Mouse (Mus musculus) c-Kit-positive CD71-negative TER-119-negative erythroid progenitor cells, embryonic 14.5 days (primary cell): ENCODE results near the gene Hist1h2ad.

Source experiments
- DNase-seq: peaks from one replicate; pipeline ENCODE4 v3.0.0-alpha.2; 2013; ENCODE audit warnings: low read depth

The Hist1h2ad gene

GRCm38 (mm10) chr13:23621532-23622174 is 47.5 kb downstream of the Hist1h2ad start:
- DNase-seq, result peak; percentile 74

- peak; percentile 68 for DNase-seq
Observed at GRCm38 (mm10) chr13:23622175-23622671, 48.0 kb downstream of the Hist1h2ad start, which contains the start of gene Hist1h1e. Gene Hist1h1e, minus strand, starts transcription at chr13:23622558.

GRCm38 (mm10) chr13:23622861-23623450 is 48.8 kb downstream of the Hist1h2ad start:
- DNase-seq, result no peak
